Mouse (Mus musculus): ENCODE data around the gene Gsx2. TPM values are rescaled to one million over a fixed set of nuclear protein-coding genes. Genes with fewer than 3 reads are reported as not detected.

Gene Gsx2
- total and polyA plus RNA-seq, 3 experiments, result not detected

DNA sequence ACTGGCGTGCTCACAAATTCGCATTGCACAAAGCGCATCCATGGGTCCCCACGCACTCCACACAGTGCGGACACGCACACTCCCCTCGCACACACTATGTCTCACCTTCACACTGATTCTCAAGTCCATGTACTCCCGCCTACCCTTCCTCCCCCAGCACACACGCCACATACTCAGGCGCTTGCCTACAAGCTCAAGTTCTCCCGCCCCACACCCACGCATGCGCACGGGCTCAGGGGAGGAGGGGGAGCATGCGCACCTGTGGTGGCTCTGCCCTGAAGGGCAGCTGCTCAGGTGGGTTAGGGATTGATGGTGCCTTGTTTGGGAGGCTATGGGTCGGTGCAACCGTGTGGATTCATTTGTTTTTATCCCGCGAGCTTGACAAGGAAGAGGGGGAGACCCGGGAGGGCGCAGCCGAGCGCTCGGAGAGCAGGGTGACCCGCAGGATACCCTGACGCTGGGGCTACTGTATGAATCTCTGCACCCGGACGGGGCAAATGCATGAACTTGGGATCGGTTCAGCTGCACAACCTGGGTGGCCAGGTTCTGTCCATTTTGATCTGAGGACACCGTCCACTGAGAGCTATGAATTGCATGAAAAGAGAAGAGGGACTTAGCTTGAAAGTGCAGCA is 8.2 kb upstream of the Gsx2 start:
- Histone ChIP-seq H3K9ac (ENCODE audit: low read depth, low read length) (no peak overlapping the region), H3K4me3 (no peak overlapping the region; the same call in 1 of the 2 replicates), H3K36me3 (ENCODE audit: control insufficient read depth, insufficient read depth, low read length) (no peaks in the 10 kb centered on the region), H3K79me2 (replicated peaks; ENCODE audit: control insufficient read depth, insufficient read depth, low read length) (no peaks in the 10 kb centered on the region), H3K4me1 (ENCODE audit: control insufficient read depth, insufficient read depth, low read length) (peaks cover 1% of the 10 kb centered on the region; the same call in 1 of the 2 replicates), H3K27ac (no peak overlapping the region), H3K27me3 (ENCODE audit: control insufficient read depth, insufficient read depth, low read length) (peaks cover 28% of the 10 kb centered on the region)
- TF ChIP-seq EP300 (IDR thresholded peaks at IDR 0.05; ENCODE audit: insufficient read depth, low read depth, low read length) (no peak), POLR2A (IDR thresholded peaks at IDR 0.05; ENCODE audit: insufficient read depth, low read depth, low read length) (no peak), CTCF (IDR thresholded peaks at IDR 0.05) (no peak)
- WGBS, result 3% methylated on average over 30 of the region's 30 CpGs
- peak; percentile 52 to 58 for DNase-seq
- intact Hi-C loops (cut with DNase I), result no loop called here

DNA sequence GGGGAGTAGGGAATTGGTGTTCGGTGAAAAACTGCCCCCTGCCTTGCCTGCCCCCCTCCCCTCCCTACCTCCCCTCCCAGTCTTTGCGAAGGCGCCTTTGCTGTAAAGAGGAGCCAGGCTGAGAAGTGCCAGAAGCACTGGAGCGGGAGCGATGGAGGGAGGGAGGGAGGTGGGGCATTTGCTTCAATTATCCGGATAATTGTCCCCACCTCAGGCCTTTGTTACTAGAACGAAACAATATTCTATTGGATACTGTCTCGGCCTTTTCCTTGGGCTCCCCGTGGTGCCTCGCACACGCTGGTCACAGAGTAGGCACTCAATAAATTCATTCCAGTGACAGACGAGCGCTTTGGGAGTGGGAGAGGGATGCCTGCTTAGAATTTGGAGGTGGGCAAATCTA is 5.3 kb upstream of the Gsx2 start:
- H3K9ac ChIP-seq (ENCODE audit: low read depth, low read length), result no peak overlapping the region
- no peak for DNase-seq
- no peaks in the 10 kb centered on the region for H3K36me3 ChIP-seq (ENCODE audit: control insufficient read depth, insufficient read depth, low read length)
- no peaks in the 10 kb centered on the region for H3K79me2 ChIP-seq (replicated peaks; ENCODE audit: control insufficient read depth, insufficient read depth, low read length)
- intact Hi-C loops (cut with DNase I), result no loop called here
- H3K27me3 ChIP-seq (ENCODE audit: control insufficient read depth, insufficient read depth, low read length), result peaks cover 36% of the 10 kb centered on the region
- no peak overlapping the region for H3K27ac ChIP-seq
- WGBS, result 24% methylated on average over 13 of the region's 13 CpGs
- H3K4me1 ChIP-seq (ENCODE audit: control insufficient read depth, insufficient read depth, low read length), result peaks cover 1% of the 10 kb centered on the region; the same call in 1 of the 2 replicates
- no peak for TF ChIP-seq CTCF (IDR thresholded peaks at IDR 0.05)
- TF ChIP-seq POLR2A (IDR thresholded peaks at IDR 0.05; ENCODE audit: insufficient read depth, low read depth, low read length), result no peak
- no peak for TF ChIP-seq EP300 (IDR thresholded peaks at IDR 0.05; ENCODE audit: insufficient read depth, low read depth, low read length)
- no peak overlapping the region for H3K4me3 ChIP-seq

DNA sequence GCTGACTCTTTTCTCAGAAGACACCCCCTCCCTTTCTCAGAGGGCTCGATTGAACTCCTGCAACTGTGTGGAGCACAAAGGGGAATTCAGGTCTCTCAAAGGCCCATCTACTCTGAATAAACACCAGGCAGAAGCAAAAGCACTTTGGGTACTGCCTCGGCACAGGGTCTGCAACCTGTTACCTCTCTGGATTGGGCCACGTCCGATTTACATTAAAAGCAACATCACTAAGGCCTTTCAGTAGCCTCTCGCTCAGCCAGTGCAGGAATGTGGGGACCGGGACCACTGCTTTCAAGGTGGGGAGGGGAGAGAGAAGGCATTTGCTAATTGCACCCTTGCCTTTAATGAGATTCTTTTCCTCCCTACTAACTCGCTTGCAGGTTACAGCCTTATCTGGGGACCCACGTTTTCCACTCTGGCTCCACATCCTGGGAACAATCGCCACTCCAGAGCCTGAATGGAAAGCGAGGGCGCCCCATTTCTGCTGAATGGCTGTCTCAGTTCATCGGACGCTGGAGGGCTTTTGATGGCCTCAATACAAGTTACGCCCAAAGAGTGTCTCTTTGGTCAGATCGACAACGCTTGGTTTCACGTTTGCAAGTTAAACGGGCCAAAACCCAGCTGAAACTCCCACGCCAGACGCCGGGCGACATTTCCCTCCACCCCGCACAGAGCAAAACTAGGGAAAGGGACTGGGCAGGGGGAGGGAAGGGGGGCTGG is 4.6 kb upstream of the Gsx2 start:
- Histone ChIP-seq H3K36me3 (ENCODE audit: control insufficient read depth, insufficient read depth, low read length) (no peaks in the 10 kb centered on the region), H3K4me1 (ENCODE audit: control insufficient read depth, insufficient read depth, low read length) (peaks cover 1% of the 10 kb centered on the region; the same call in 1 of the 2 replicates), H3K27ac (no peak overlapping the region), H3K4me3 (no peak overlapping the region), H3K9ac (ENCODE audit: low read depth, low read length) (no peak overlapping the region), H3K79me2 (replicated peaks; ENCODE audit: control insufficient read depth, insufficient read depth, low read length) (no peaks in the 10 kb centered on the region), H3K27me3 (ENCODE audit: control insufficient read depth, insufficient read depth, low read length) (peaks cover 43% of the 10 kb centered on the region)
- DNase-seq, result no peak
- TF ChIP-seq CTCF (IDR thresholded peaks at IDR 0.05) (no peak), EP300 (IDR thresholded peaks at IDR 0.05; ENCODE audit: insufficient read depth, low read depth, low read length) (no peak), POLR2A (IDR thresholded peaks at IDR 0.05; ENCODE audit: insufficient read depth, low read depth, low read length) (no peak)
- WGBS, result 8% methylated on average over 23 of the region's 23 CpGs
- intact Hi-C loops (cut with DNase I), result no loop called here

DNA sequence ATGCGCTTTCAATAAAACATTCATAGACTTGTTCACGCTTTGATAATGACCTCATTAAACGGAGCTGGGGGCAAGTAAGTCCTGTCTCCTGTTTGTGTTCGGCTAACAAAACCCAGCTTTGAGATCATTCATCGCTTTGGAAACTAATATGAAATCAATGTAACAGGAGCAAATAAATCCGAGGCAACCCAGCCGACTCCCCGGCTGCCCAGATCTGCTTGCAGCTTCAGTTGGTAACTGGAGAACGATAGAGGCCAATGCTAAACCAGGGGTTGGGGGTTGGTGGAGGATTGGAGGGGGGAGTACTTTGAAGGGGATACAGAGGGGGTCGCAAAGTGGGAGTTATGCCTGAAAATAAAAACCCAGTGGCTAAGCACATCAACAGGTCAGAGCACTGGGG is 3.5 kb upstream of the Gsx2 start:
- Histone ChIP-seq H3K4me3 (no peak overlapping the region), H3K27ac (no peak overlapping the region), H3K27me3 (ENCODE audit: control insufficient read depth, insufficient read depth, low read length) (peaks cover 45% of the 10 kb centered on the region), H3K9ac (ENCODE audit: low read depth, low read length) (no peak overlapping the region), H3K4me1 (ENCODE audit: control insufficient read depth, insufficient read depth, low read length) (peaks cover 1% of the 10 kb centered on the region; the same call in 1 of the 2 replicates), H3K79me2 (replicated peaks; ENCODE audit: control insufficient read depth, insufficient read depth, low read length) (no peaks in the 10 kb centered on the region), H3K36me3 (ENCODE audit: control insufficient read depth, insufficient read depth, low read length) (no peaks in the 10 kb centered on the region)
- DNase-seq, result no peak
- WGBS, result 12% methylated on average over 10 of the region's 10 CpGs
- TF ChIP-seq POLR2A (IDR thresholded peaks at IDR 0.05; ENCODE audit: insufficient read depth, low read depth, low read length), result no peak
- intact Hi-C loops (cut with DNase I), result no loop called here

DNA sequence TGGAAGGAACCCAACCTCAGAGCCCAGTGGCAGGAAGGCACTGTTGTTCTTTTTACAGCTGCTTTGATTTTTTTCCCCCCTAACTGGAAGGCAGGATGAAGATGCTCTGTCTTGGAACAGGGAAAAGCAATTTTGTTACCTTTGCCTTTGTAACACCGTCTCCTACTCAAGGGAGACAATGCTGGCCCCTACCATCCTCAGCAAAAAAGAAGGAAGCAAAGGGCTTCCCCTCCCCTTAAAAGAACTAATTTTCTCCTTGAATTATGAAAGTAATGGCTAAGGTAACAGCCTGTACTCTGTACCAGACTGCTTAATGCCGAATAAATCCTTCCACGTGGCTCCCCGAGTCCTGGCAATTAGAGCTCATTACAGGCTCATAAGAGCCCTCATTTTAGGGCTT is 2.9 kb upstream of the Gsx2 start:
- WGBS, result 21% methylated on average over 4 of the region's 4 CpGs
- H3K27me3 ChIP-seq (ENCODE audit: control insufficient read depth, insufficient read depth, low read length), result peaks cover 42% of the 10 kb centered on the region
- H3K4me1 ChIP-seq (ENCODE audit: control insufficient read depth, insufficient read depth, low read length), result no peaks in the 10 kb centered on the region
- no peaks in the 10 kb centered on the region for H3K79me2 ChIP-seq (replicated peaks; ENCODE audit: control insufficient read depth, insufficient read depth, low read length)
- H3K36me3 ChIP-seq (ENCODE audit: control insufficient read depth, insufficient read depth, low read length), result no peaks in the 10 kb centered on the region
- intact Hi-C loops (cut with DNase I), result no loop called here
- H3K27ac ChIP-seq, result no peak overlapping the region
- no peak for DNase-seq
- no peak overlapping the region for H3K9ac ChIP-seq (ENCODE audit: low read depth, low read length)
- TF ChIP-seq EP300 (IDR thresholded peaks at IDR 0.05; ENCODE audit: insufficient read depth, low read depth, low read length), result no peak
- TF ChIP-seq POLR2A (IDR thresholded peaks at IDR 0.05; ENCODE audit: insufficient read depth, low read depth, low read length), result no peak
- TF ChIP-seq CTCF (IDR thresholded peaks at IDR 0.05), result no peak
- H3K4me3 ChIP-seq, result no peak overlapping the region

DNA sequence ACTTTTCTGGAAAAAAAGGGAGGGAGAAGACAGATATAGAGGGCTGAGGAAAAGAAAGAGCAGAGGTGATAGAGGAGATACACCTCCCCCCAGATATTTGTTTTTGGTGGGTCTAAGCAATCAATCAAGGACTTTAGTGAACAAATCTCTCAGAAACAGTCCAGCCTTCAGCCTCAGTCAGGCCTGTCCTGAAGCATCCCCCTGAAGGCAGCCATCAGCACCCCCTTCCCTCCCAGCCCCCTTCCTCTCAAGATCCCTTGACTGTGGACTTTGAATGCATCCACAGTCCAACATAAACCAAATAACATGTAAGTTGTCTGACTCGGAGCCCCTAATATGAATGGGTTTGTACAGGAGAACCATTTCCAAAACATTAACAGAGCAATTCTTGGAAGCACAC is 2.2 kb upstream of the Gsx2 start:
- H3K4me3 ChIP-seq, result no peak overlapping the region
- no peak overlapping the region for H3K27ac ChIP-seq
- H3K4me1 ChIP-seq (ENCODE audit: control insufficient read depth, insufficient read depth, low read length), result no peaks in the 10 kb centered on the region
- no peak for DNase-seq
- whole genome bisulfite sequencing, result 49% methylated on average over 1 of the region's 1 CpGs
- intact Hi-C loops (cut with DNase I), result no loop called here
- no peaks in the 10 kb centered on the region for H3K79me2 ChIP-seq (replicated peaks; ENCODE audit: control insufficient read depth, insufficient read depth, low read length)
- peaks cover 42% of the 10 kb centered on the region for H3K27me3 ChIP-seq (ENCODE audit: control insufficient read depth, insufficient read depth, low read length)
- H3K36me3 ChIP-seq (ENCODE audit: control insufficient read depth, insufficient read depth, low read length), result no peaks in the 10 kb centered on the region
- H3K9ac ChIP-seq (ENCODE audit: low read depth, low read length), result no peak overlapping the region
- TF ChIP-seq CTCF (IDR thresholded peaks at IDR 0.05) (no peak), EP300 (IDR thresholded peaks at IDR 0.05; ENCODE audit: insufficient read depth, low read depth, low read length) (no peak), POLR2A (IDR thresholded peaks at IDR 0.05; ENCODE audit: insufficient read depth, low read depth, low read length) (no peak)
